Mouse (Mus musculus) c-Kit-negative CD71-positive TER-119-positive erythroid progenitor cells, embryonic 14.5 days (primary cell): ENCODE results near the gene Cacna1c.

ENCODE experiments used
- DNase-seq: peaks from one replicate; pipeline ENCODE4 v3.0.0-alpha.2; 2013; ENCODE audit warnings: low read depth, low spot score

The Cacna1c gene

DNA sequence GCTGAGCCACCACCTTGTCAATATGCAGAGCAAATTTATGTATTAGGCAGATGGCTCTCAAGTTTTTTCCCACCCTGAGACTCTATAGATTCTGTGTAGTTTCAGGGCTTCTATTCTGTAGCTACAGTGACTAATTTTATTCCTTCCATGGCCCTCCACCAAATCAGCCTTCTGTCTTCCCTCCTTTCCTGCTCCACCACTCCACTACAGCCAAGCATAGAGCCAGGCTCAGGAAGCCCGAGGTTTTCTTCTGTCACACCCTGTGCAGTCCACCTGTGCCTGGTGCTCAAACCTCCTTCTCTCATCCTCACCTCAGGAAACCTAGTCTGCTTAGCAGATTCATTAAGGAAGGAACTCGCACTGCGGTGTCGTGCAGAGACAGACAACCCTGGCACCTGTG is 51.1 kb downstream of the Cacna1c start:
- no peak for DNase-seq

DNA sequence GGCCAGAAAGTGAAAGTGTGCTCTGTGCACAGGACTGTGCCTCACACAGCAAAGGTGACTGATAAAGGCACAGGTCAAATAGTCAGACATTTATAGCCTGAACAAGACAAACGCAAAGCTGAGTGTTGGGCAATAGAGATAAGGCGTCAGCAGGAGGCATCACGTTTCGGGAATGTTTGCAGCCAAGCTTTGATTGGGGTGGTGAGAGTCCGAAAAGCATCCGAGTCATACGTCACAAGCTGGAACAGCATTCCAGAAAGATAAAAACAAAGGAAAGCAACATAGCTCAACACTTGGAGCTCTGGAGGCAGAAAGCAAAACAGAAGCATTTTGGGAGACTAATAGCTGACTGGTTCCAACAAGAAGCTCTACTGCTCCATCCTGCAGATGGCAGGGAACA is 56.7 kb downstream of the Cacna1c start:
- no peak for DNase-seq

DNA sequence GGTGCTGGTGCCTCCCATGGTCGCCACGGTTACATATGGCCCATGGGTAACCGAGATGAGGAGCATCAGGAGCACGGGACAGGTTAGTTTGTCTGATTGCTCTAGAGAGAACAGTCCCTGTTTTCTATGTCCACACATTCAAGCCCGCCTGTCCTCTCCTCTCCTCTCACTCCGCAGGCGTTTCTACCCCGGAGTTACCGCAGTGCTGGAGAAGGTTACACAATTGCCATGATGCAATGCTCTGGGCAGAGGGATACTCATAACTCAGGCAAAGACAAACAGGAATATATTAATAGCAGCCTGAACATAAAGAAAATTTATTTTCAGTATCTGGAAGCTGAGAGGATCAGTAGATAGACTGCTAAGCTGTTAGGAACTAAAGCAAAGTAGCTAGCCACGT is 58.5 kb downstream of the Cacna1c start:
- no peak for DNase-seq

DNA sequence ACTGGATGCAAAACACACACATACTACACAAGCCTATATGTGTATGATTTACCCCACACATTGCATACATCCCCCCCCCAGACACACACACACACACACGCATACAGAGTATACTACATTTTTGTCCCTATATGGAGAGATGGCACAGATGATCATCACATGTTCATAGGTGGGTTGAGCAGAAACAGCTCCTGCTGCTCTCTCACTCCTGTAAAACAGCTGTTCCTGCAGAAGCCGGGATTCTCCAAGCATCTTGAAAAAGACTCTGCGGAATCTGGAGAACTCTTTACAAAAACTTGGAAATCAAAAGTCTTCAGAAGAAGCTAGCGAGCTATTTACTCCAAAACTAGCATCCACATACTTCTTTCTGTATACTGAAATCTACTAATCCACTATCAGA is 63.4 kb downstream of the Cacna1c start:
- DNase-seq = no peak

DNA sequence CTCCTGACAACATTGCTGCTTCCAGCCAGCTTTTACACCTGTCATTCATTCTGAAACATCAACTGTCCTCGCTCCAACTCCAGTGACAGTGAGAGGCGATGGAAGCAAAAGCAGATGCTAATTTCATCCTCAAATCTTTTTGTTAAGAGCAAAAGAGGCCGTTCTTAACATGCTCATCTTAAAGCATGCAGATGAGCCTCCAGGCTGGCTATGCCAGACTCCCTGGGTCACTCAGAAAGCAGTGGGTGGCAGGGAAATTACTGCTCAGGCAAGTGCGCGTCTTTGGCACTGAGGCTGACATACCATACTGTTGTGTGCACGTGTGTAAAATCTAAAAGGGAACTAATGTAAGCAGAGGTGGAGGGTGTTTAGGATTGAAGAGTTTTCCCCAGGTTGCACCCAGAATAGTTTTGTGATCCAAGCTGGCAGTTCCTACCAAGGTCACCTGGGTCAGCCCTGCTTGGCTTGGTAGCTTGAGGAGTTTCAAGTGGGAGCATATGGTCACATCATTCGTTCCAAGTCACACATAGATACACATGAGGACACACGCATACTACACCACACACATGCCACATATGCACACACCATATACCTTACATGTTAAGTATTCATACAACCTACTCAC is 64.0 kb downstream of the Cacna1c start:
- no peak for DNase-seq

DNA sequence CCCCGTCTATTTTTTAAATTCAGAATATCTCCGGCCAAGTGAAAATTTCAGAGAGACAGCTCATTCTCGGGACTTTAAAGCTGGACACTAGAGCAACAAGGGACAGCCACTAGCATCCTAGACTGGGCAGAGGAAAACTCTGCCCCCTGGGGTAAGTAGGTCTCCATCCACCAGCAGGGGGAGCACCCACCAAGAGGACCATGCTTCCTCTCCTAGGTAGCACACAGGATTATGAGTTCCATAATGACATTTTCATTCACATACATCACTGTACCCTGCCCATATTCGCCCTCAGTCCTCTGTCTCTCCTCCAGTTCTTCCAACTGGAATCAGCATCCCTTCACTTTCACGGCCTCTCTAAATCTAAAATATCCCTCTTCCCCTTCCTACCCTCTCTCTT is 66.6 kb downstream of the Cacna1c start:
- DNase-seq = no peak

GRCm38 (mm10) chr6:119128521-119128920 is 67.7 kb downstream of the Cacna1c start:
- DNase-seq = no peak

- no peak for DNase-seq
These were observed 68.1 kb downstream of the Cacna1c start for GRCm38 (mm10) chr6:119128076-119128475.

DNA sequence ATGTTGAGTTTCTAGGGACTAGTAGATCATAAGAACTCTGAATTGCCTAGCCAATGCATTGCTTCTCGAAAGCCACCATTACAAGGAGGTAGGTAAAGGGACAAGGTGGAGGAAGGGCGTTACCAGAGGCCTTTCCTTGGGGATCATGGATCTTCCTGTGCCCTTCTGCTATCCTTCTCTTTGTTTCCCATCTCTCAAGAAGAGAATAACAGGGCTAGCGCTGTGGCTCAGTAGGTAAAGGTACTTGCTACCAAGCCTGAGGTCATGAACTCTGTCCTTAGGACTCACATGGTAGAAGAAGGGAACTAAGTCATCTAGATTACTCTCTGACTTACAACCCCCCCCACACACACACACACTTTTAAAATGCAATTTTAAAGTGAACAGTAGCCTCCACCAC is 69.2 kb downstream of the Cacna1c start:
- no peak for DNase-seq

DNA sequence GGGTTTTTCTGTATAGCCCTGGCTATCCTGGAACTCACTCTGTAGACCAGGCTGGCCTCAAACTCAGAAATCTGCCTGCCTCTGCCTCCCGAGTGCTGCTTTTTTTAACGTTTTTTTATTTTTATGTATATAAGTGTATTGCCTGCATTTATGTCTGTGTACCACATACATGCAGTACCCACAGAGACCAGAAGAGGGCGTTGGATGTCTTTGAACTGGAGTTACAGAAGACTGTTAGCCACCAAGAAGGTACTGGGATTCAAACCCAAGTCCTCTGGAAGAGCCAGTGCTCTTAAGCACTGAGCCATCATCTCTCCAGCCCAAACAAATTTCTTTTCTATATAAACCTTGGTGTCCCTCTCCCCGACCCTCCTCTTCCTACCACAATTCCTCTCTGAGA is 77.8 kb downstream of the Cacna1c start:
- DNase-seq = peak; percentile 15

DNA sequence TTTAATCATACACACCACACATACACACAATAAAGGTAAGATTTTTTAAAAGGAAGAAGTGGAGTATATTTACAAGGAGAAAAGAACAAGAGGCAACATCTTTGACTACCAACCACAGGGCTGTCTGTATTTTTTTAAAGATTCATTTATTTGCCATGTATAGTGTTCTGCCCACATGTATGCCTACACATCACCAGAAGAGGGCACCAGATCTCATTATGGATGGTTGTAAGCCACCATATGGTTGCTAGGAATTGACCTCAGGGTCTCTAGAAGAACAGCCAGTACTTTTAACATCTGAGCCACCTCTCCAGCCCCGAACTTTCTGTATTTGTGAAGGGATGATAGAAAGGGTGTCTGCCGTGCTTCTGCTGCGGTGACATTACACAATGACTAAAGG is 79.9 kb downstream of the Cacna1c start:
- no peak for DNase-seq

DNA sequence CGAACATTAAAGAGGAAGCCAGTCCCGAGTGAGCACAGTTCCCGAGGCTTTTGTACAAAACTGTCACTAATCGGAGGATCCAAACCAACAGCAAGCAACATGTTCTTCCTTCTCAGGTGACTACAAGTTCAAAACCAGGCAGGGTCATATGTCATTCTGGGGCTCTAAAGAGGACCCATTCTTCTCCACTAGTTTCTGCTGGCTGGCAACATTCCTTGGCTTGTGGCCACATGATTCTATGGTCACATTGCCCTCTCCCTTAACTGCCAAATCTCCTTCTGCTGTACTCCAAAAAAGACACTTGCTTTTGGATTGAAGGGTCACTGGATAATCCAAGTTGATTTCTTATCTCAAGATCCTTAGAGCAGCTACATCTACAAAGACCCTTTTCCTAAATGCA is 82.9 kb downstream of the Cacna1c start:
- no peak for DNase-seq

DNA sequence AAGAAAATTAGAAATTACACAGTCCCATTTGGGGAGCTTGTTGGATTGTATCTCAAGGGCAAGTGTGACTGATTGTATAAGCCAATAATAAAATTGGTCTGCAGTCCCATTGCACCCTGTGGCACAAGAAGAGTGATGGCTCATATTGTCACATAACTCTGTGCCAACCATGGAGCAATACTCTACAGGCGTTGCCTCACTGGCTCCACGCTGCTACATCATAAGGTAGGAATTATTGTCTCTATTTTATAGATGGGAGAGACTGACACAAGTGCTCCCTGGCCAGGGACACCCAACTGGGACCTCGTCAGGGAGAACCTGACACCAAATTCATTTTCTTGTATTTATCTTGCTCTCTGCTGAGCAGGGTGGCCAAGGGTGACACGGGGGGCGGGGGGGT is 85.8 kb downstream of the Cacna1c start:
- DNase-seq = no peak

GRCm38 (mm10) chr6:119108466-119109394 is 87.5 kb downstream of the Cacna1c start:
- DNase-seq = no peak

DNA sequence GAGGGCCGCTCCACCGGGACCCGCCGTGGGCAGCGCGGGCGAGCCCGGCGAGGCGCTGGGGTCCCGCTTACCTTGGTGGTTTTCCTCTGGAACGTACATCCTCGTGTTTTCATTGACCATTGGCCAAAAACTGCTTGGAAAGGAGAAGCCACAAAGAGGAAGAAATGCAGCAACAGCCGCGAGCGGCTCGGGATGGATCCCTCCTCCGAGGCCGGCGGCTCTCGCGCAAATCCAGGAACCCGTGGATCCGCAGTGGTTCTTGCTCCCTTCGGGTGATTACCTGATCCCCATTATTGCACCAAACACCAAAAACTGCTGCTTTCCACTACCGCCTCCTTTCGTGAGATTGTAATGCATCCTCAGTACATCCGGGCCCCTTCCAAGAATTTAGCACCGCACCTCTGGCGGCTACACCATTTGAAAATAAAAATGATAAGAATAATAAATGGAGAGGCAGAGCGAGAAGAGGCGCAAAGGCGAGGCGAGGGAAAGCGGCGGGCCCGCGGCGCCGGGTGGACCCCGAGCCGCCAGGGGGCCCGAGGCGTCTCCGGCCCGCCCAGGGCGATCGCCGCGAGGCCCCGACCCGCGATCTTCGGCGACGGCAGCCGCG is 88.3 kb downstream of the Cacna1c start:
- no peak for DNase-seq

- no peak for DNase-seq
These were observed 88.9 kb downstream of the Cacna1c start for GRCm38 (mm10) chr6:119107140-119107855.

- DNase-seq = no peak
These were observed 89.5 kb downstream of the Cacna1c start for GRCm38 (mm10) chr6:119106726-119107125.

- DNase-seq = no peak
These were observed 90.3 kb downstream of the Cacna1c start for GRCm38 (mm10) chr6:119105651-119106595.

- DNase-seq = peak; percentile 40
These were observed 92.0 kb downstream of the Cacna1c start for GRCm38 (mm10) chr6:119104246-119104645.

GRCm38 (mm10) chr6:119102936-119103335 is 93.3 kb downstream of the Cacna1c start:
- DNase-seq = no peak

- DNase-seq = no peak
These were observed 96.9 kb downstream of the Cacna1c start for GRCm38 (mm10) chr6:119099333-119099732.
